ENCODE assay signal across 9 mouse cellular contexts in the genomic region with DNA sequence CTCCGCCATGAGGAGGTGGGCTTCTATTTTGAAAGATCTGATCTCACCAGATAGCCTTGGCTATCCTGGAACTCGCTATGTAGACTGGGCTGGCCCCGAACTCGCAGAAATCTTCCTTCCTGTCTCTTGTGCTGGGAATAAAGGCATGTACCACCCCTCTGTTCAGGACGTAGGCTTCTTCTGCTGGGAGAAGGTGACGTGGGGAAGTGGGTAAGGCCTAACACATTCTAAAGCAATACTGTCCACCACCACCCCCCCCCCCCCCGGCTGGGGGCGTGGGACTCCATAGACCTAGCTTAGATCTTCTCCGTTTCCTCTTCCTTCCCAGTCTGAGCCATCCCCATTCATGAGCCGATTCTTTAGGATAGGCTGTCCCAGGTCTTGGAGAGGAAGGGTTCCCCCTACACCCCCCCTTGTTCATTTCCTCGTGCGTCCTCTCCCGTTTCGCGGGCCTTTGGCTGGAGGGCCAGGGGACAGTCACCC. TPM values are rescaled to one million over a fixed set of nuclear protein-coding genes. Genes with fewer than 3 reads are reported as not detected.
A peak's percentile ranks its signal among the peaks of the same experiment; 100 is the strongest.
DNase-seq lines count a peak whose midpoint lies in the region; ATAC-seq and TF ChIP-seq lines count a peak whose summit lies in the region.
"Had no signal": no experiment of that assay in that cellular context is flagged by ENCODE, and none has a peak within 500 bp of the region (broad histone marks: within the 10 kb centered on the region; RNA-seq: fewer than 3 reads in every experiment).

No protein-coding gene starts in this region.

- WGBS in hindbrain, embryonic 14.5 days: under 1% methylated on average over 15 of the region's 15 CpGs
- WGBS in lung, embryonic 14.5 days: 1% methylated on average over 13 of the region's 15 CpGs

- no peak for TF ChIP-seq CTCF in cortical plate, adult 2 months (IDR thresholded peaks at IDR 0.05; ENCODE audit: extremely low read depth, insufficient read depth, low read length)
- no peak for TF ChIP-seq CTCF in lung, embryonic 14.5 days (IDR thresholded peaks at IDR 0.05; ENCODE audit: low read depth)

- H3K9ac ChIP-seq in hindbrain, embryonic 14.5 days: peak overlapping the region; percentile 89
- H3K9ac ChIP-seq in lung, embryonic 14.5 days: peak overlapping the region; percentile 96

- peak; percentile 29 for ATAC-seq in hindbrain, embryonic 14.5 days (ENCODE audit: low FRiP score)
- ATAC-seq in lung, embryonic 14.5 days (ENCODE audit: insufficient read depth): peak; percentile 68

- H3K4me2 ChIP-seq in hindbrain, embryonic 14.5 days (replicated peaks): peak overlapping the region; percentile 75
- H3K4me2 ChIP-seq in lung, embryonic 14.5 days: peak overlapping the region; percentile 89

- DNase-seq in heart, adult 8-10 months (ENCODE audit: low spot score): peak; percentile 78
- no peak for DNase-seq in heart, postnatal 4 days
- peak; percentile 59 for DNase-seq in hindbrain, embryonic 14.5 days (ENCODE audit: low spot score)
- DNase-seq in lung, embryonic 14.5 days: peak; percentile 81
- DNase-seq in cerebellum, adult 11-12 months: no peak
- no peak for DNase-seq in urinary bladder, postnatal 25 days (ENCODE audit: low spot score)
- DNase-seq in adrenal gland, adult 8-10 months: no peak

- H3K4me1 ChIP-seq in cortical plate, adult 2 months (ENCODE audit: control insufficient read depth, insufficient read depth, low read length): peaks cover 3% of the 10 kb centered on the region
- peaks cover 28% of the 10 kb centered on the region for H3K4me1 ChIP-seq in hindbrain, embryonic 14.5 days (replicated peaks; ENCODE audit: control insufficient read depth, insufficient read depth, low read length)
- peaks cover 8% of the 10 kb centered on the region; the same call in 1 of the 2 replicates for H3K4me1 ChIP-seq in lung, embryonic 14.5 days (ENCODE audit: insufficient read depth)

- H3K9me3 ChIP-seq in hindbrain, embryonic 14.5 days (ENCODE audit: control insufficient read depth, low read length): no peaks in the 10 kb centered on the region
- no peaks in the 10 kb centered on the region for H3K9me3 ChIP-seq in lung, embryonic 14.5 days (ENCODE audit: low read depth, low read length)

- no peaks in the 10 kb centered on the region for H3K27me3 ChIP-seq in hindbrain, embryonic 14.5 days (ENCODE audit: control insufficient read depth, insufficient read depth, low read length)
- no peaks in the 10 kb centered on the region for H3K27me3 ChIP-seq in lung, embryonic 14.5 days (ENCODE audit: insufficient read depth, low read length)

- H3K36me3 ChIP-seq in hindbrain, embryonic 14.5 days (replicated peaks; ENCODE audit: control insufficient read depth, insufficient read depth): peaks cover 6% of the 10 kb centered on the region; the same call in 1 of the 2 replicates
- H3K36me3 ChIP-seq in lung, embryonic 14.5 days (ENCODE audit: insufficient read depth): peaks cover 8% of the 10 kb centered on the region

- peak overlapping the region; percentile 91 for H3K27ac ChIP-seq in cortical plate, adult 2 months (ENCODE audit: insufficient read depth, low read length)
- peak overlapping the region; percentile 90 for H3K27ac ChIP-seq in hindbrain, embryonic 14.5 days
- H3K27ac ChIP-seq in lung, embryonic 14.5 days (ENCODE audit: low read depth): peak overlapping the region; percentile 99

- TF ChIP-seq POLR2A in cortical plate, adult 2 months (IDR thresholded peaks at IDR 0.05; ENCODE audit: extremely low read depth, insufficient read depth, low read length): peak; percentile 59

- peak overlapping the region; percentile 96 for H3K4me3 ChIP-seq in cortical plate, adult 2 months (ENCODE audit: insufficient read depth, low read length)
- H3K4me3 ChIP-seq in hindbrain, embryonic 14.5 days (replicated peaks; ENCODE audit: low read length): peak overlapping the region; percentile 59
- H3K4me3 ChIP-seq in lung, embryonic 14.5 days (ENCODE audit: low read depth, low read length): peak overlapping the region; percentile 69

RNA-seq across cellular contexts. Expression of gene Fscn1, which starts 1.3 kb away (rescaled TPM):
- total RNA-seq in heart, adult 8-10 months (2022): 10 to 100 TPM in 3 of 4 experiments, 1 to 10 TPM in 1; 9.9 to 28.6 (median 23.6) TPM
- total RNA-seq in heart, postnatal 4 days (2021): 100 to 1,000 TPM; 145 to 173 TPM
- polyA plus RNA-seq in cortical plate, adult 2 months (2012; rRNA removed): 260 and 267 TPM in 2 replicates
- 459 and 508 TPM in 2 replicates for polyA plus RNA-seq in hindbrain, embryonic 14.5 days (2014; fragmentation: Nextera tagmentation; extraction: Ambion mirVana)
- 331 and 347 TPM in 2 replicates for polyA plus RNA-seq in lung, embryonic 14.5 days (2014; fragmentation: Nextera tagmentation; extraction: Ambion mirVana)
- total RNA-seq in adrenal gland, adult 8-10 months (2022): 10 to 100 TPM; 22.0 to 33.6 (median 31.7) TPM
- total RNA-seq: MEL had no signal

RNA-seq across cellular contexts. Expression of gene Actb, which starts 54.9 kb away (rescaled TPM):
- 100 to 1,000 TPM; 461 to 845 (median 654) TPM for total RNA-seq in heart, adult 8-10 months (2022)
- total RNA-seq in heart, postnatal 4 days (2021): 1,000 to 10,000 TPM; 2,345 to 2,495 TPM
- polyA plus RNA-seq in cortical plate, adult 2 months (2012; rRNA removed): 2,590 and 2,602 TPM in 2 replicates
- 13,534 and 14,549 TPM in 2 replicates for polyA plus RNA-seq in hindbrain, embryonic 14.5 days (2014; fragmentation: Nextera tagmentation; extraction: Ambion mirVana)
- polyA plus RNA-seq in lung, embryonic 14.5 days (2014; fragmentation: Nextera tagmentation; extraction: Ambion mirVana): 16,801 and 17,929 TPM in 2 replicates
- total RNA-seq in adrenal gland, adult 8-10 months (2022): 1,000 to 10,000 TPM; 3,015 to 3,481 (median 3,228) TPM

Comparison
In these comparisons a context has a peak if more than half of its experiments do, and no peak if none do; other contexts are left out.
1. DNase-seq: peak in heart, adult 8-10 months (single experiment), hindbrain, embryonic 14.5 days (single experiment) and lung, embryonic 14.5 days (single experiment); none in heart, postnatal 4 days (single experiment), cerebellum, adult 11-12 months (single experiment), urinary bladder, postnatal 25 days (single experiment) and adrenal gland, adult 8-10 months (single experiment).
2. RNA of gene Fscn1, which starts 1.3 kb away (total RNA-seq): 145 to 173 TPM in heart, postnatal 4 days; 22.0 to 33.6 TPM in adrenal gland, adult 8-10 months and 9.9 to 28.6 TPM in heart, adult 8-10 months; every median in the first group is over 4 times any median in the second.
3. Peak in every context shown above with its lines, with median percentiles within 50 percentile points of each other: H3K27ac ChIP-seq and H3K4me3 ChIP-seq.